Mouse (Mus musculus) midbrain, postnatal 0 days (tissue): ENCODE measurements around the gene Nfia. TPM values are rescaled to one million over a fixed set of nuclear protein-coding genes. Genes with fewer than 3 reads are reported as not detected.

Source experiments
- ATAC-seq: fragments of 200-750 bp; cut with Nextera tagmentation; 2 replicates; pipeline ENCODE4 v1.8.0; 2017; ENCODE audit warnings: moderate number of reproducible peaks, mild to moderate bottlenecking, moderate TSS enrichment, moderate library complexity; ENCODE audit not compliant: low FRiP score
- DNase-seq: peaks from one replicate; pipeline ENCODE4 v3.0.0-alpha.2; 2015; ENCODE audit warnings: low spot score
- H3K27ac ChIP-seq: fragments of 300-500 bp; sonication (generic); 2 replicates; pipeline ENCODE4 v1.5.1; 2014; ENCODE audit warnings: low read depth, mild to moderate bottlenecking, low read length, mixed read lengths
- H3K27me3 ChIP-seq: fragments of 300-500 bp; sonication (generic); 2 replicates; pipeline ENCODE4 v1.6.1; 2014; ENCODE audit warnings: low read length, control low read depth, mixed read lengths; ENCODE audit not compliant: insufficient read depth
- H3K36me3 ChIP-seq: fragments of 300-500 bp; sonication (generic); 2 replicates; pipeline ENCODE4 v1.6.1; 2014; ENCODE audit warnings: low read length, control low read depth, mixed read lengths; ENCODE audit not compliant: insufficient read depth
- H3K4me1 ChIP-seq: fragments of 300-500 bp; sonication (generic); 2 replicates; pipeline ENCODE4 v1.6.1; 2014; ENCODE audit warnings: mild to moderate bottlenecking, control low read depth, antibody characterized with exemption, low read length, mixed read lengths; ENCODE audit not compliant: insufficient read depth
- H3K4me2 ChIP-seq: fragments of 300-500 bp; sonication (generic); 2 replicates; pipeline ENCODE4 v1.6.1; 2014; ENCODE audit warnings: low read depth, mild to moderate bottlenecking, low read length, mixed read lengths; ENCODE audit not compliant: poor library complexity, severe bottlenecking
- H3K4me3 ChIP-seq: fragments of 300-500 bp; sonication (generic); 2 replicates; pipeline ENCODE4 v1.5.1; 2014; ENCODE audit warnings: low read depth, mild to moderate bottlenecking, low read length, moderate library complexity
- H3K9ac ChIP-seq: fragments of 300-500 bp; sonication (generic); replicated peaks from 2 replicates; pipeline ENCODE4 v1.6.1; 2014; ENCODE audit warnings: mild to moderate bottlenecking, low read length, moderate library complexity, mixed read lengths; ENCODE audit not compliant: poor library complexity, severe bottlenecking
- H3K9me3 ChIP-seq: fragments of 300-500 bp; sonication (generic); 2 replicates; pipeline ENCODE4 v1.6.1; 2016; ENCODE audit warnings: low read length, control low read depth
- CTCF ChIP-seq: IDR thresholded peaks from 2 replicates; pipeline ENCODE4 v1.5.1; 2016; ENCODE audit warnings: antibody characterized with exemption, mild to moderate bottlenecking
- WGBS: fragments of 180-500 bp; shearing (Covaris S2); extraction: QIAGEN DNeasy Blood & Tissue Kit; methylation state at CpG from one replicate; pipeline ENCODE4 v1.1.7; 2014; 5-methylcytosine and 5-hydroxymethylcytosine counted together
- polyA plus RNA-seq: library from polyadenylated mRNA; unstranded; fragments of >200 nt; fragmentation: Nextera tagmentation; extraction: Ambion mirVana; gene quantifications from 2 replicates; pipeline ENCODE4 v1.2.1, GENCODE M21; 2015
- total RNA-seq: library from RNA; depleted of rRNA; stranded (reverse); fragments of >200 nt; gene quantifications from 2 replicates; pipeline ENCODE4 v1.2.3, GENCODE M21; 2014

Nfia gene
- total and polyA plus RNA-seq, 2 experiments from 2014 or later = 35.7 to 51.7 TPM

DNA sequence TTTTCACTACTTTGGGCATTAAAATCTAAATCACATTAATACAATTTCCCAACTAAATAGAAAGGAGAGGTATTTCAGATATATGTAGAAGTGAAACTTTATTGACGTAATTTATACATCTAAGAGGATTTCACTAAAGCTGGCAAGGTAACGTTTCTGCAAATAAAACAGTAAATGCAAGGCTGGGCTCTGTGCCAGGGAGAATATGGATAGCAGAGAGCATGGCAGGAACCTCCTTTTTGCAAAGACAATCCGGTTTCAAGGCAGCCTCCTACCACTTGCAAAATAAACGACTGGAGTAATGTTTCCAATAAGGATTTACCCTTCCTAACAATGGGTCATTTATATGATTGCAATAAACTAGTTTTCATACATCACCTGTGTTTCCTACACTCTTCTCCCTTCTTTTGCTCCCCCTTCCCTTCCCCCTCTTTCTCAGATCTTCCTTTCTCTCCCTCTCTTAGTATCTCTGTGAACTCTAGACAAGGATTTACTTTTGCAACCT is 2.0 kb downstream of the Nfia start:
- no peak for ATAC-seq
- no peak for TF ChIP-seq CTCF
- Histone ChIP-seq H3K36me3 (no peaks in the 10 kb centered on the region), H3K9me3 (no peaks in the 10 kb centered on the region), H3K27me3 (peaks cover 25% of the 10 kb centered on the region), H3K4me1 (0 out of 2 replicates have a peak, but pooled peaks cover 2% of the 10 kb centered on the region), H3K27ac (no peak overlapping the region), H3K4me2 (peak overlapping the region; percentile 36; the same call in 1 of the 2 replicates), H3K9ac (no peak overlapping the region), H3K4me3 (no peak overlapping the region)
- 14% methylated on average over 4 of the region's 4 CpGs for WGBS
- no peak for DNase-seq

DNA sequence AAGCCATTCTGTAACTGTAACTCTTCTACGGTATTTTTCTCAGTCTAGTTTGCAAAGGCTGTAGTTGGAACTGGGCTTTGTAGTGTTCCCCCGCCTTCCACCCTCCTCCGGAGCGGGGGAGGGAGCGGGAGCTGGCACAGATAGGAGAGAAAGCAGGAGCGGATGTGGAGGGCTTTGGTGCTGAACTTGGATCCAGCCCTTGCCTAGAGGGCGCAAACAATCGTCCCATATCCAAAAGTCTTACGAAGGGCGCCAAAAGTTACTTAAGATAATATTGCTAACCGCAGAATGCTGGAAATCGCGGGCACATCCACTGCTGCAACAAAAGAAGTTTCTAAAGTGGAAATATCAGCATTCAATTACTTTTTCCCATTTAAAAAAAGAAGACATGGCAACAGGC is 2.5 kb downstream of the Nfia start:
- H3K27ac ChIP-seq = 0 out of 2 replicates have a peak overlapping the region, but pooled peaks have one; percentile 43
- H3K27me3 ChIP-seq = peaks cover 25% of the 10 kb centered on the region
- H3K9me3 ChIP-seq = no peaks in the 10 kb centered on the region
- ATAC-seq = no peak
- under 1% methylated on average over 13 of the region's 13 CpGs for WGBS
- H3K4me3 ChIP-seq = no peak overlapping the region; the same call in 1 of the 2 replicates
- H3K9ac ChIP-seq = no peak overlapping the region
- TF ChIP-seq CTCF = peak; percentile 24
- H3K4me2 ChIP-seq = peak overlapping the region; percentile 36
- peak; percentile 83 for DNase-seq
- no peaks in the 10 kb centered on the region for H3K36me3 ChIP-seq
- H3K4me1 ChIP-seq = 0 out of 2 replicates have a peak, but pooled peaks cover 2% of the 10 kb centered on the region

DNA sequence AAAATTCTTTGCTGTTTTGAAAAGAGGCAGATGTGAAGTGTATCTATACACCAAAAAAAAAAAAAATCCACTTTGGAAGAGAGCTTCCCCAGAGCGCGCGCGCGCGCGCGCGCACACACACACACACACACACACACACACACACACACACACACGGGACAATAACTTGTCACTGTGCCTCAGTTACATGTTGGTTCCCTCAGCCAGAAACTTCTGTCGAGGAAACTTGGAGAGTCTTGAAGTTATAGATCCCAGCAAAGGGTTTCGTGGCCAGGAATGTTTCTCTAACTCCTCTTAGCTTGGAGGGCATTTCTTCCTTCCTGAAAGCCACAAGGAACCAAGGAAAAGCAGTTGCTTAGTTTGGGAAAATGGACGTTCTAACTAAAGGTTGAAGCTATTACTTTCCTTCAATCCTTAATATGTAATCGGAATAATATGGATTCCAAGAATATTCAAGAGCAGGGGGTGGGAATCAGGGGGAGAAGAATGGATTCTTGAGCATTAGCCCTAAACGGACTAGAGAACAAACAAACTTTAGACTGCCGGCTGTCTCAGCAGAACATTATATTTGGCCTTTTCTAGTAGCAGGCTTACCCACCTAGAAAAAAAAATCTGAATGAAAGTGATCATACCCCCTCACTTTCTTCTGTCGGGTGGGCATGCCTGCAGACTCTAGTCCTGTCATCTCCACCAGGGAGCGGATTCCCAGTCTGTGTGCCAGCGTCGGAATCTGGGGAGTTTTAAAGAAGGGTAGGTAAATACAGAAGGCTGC is 3.1 kb downstream of the Nfia start:
- ATAC-seq (no peak), DNase-seq (no peak)
- Histone ChIP-seq H3K27me3 (peaks cover 25% of the 10 kb centered on the region), H3K36me3 (no peaks in the 10 kb centered on the region), H3K4me2 (peak overlapping the region; percentile 36), H3K4me1 (0 out of 2 replicates have a peak, but pooled peaks cover 2% of the 10 kb centered on the region), H3K9me3 (no peaks in the 10 kb centered on the region), H3K4me3 (peak overlapping the region; percentile 12; the same call in 1 of the 2 replicates), H3K27ac (peak overlapping the region; percentile 80; the same call in 1 of the 2 replicates), H3K9ac (no peak overlapping the region)
- 0 out of 2 replicates have a peak, but pooled peaks have one; percentile 25 for TF ChIP-seq CTCF
- 1% methylated on average over 20 of the region's 20 CpGs for WGBS

DNA sequence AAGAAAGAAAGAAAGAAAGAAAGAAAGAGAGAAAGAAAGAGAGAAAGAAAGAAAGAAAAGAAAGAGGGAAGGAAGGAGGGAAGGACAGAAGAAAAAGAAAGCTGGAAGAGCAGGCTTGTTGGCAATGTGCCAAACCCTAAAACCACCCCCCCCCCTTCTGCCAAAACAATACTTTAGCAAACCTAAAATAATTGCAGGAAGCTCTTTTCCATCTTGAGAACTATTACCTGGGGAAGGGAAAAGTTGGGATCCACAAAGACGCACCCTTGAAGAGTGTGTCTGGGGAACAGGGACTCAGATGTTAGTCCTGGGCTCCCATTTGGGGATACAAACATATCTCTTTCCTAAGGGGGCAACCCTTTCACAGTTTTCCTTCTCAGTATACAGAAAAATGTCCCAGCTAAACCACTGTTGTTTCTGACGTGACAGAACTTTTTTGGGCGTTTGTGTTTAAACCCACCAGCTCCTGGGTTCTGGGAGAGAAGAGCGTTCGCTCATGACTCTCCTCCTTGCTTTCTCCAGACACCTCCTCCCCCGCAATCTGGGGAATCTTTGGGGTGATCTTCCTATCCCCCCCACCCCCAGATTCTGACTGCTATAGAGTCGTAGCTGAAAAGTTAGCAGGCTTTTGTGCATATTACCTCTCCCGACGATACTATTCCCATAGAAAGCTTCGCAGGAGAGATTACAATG is 4.0 kb downstream of the Nfia start:
- Histone ChIP-seq H3K4me1 (0 out of 2 replicates have a peak, but pooled peaks cover 2% of the 10 kb centered on the region), H3K36me3 (no peaks in the 10 kb centered on the region), H3K27me3 (peaks cover 25% of the 10 kb centered on the region), H3K4me3 (peak overlapping the region; percentile 81), H3K9ac (peak overlapping the region; percentile 75), H3K27ac (peak overlapping the region; percentile 80), H3K4me2 (peak overlapping the region; percentile 95), H3K9me3 (no peaks in the 10 kb centered on the region)
- DNase-seq (no peak), ATAC-seq (no peak)
- TF ChIP-seq CTCF = no peak
- WGBS = under 1% methylated on average over 10 of the region's 10 CpGs

DNA sequence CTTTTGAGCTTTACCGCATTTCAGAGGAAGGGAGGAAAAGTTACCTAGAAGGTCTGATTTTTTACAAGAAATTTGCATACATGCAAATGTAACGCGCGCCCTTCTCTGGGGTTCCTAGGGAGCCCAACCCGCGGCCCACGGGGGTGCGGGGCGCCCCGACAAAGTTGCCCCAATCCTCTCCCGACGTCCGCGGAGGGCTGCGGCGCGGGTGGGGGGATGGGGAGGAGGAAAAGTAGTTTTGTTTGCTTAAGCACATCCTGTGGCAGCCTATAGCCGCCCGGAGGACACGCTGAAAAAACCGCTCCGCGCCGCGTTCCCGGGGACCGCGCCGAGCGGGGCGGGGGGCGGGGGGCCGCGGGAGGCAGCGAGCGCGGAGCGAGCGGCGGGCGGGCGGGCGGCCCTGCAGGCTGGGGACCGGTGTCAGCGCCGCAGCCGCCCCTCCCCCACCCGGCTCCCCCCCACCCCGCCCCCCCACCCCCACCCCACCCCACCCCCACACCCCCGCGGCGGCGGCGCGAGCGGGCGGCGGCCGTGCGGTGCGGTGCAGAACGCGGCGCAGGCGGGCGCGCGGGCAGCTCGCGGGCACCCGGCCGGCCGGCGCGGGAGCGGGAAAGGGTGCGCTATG is 4.7 kb downstream of the Nfia start:
- peak; percentile 19; the same call in 1 of the 2 replicates for ATAC-seq
- H3K36me3 ChIP-seq = no peaks in the 10 kb centered on the region
- DNase-seq = peak; percentile 53
- H3K27me3 ChIP-seq = peaks cover 25% of the 10 kb centered on the region
- H3K4me2 ChIP-seq = peak overlapping the region; percentile 95
- H3K4me1 ChIP-seq = 0 out of 2 replicates have a peak, but pooled peaks cover 2% of the 10 kb centered on the region
- no peak for TF ChIP-seq CTCF
- under 1% methylated on average over 26 of the region's 77 CpGs for WGBS
- H3K9me3 ChIP-seq = no peaks in the 10 kb centered on the region
- H3K9ac ChIP-seq = peak overlapping the region; percentile 75
- H3K4me3 ChIP-seq = peak overlapping the region; percentile 81
- peak overlapping the region; percentile 80 for H3K27ac ChIP-seq
